Mouse (Mus musculus): ENCODE measurements around the gene Alox12.

- TF ChIP-seq CTCF (IDR thresholded peaks at IDR 0.05; ENCODE audit: low read depth) (no peak), EP300 (IDR thresholded peaks at IDR 0.05; ENCODE audit: low read depth) (no peak)
These were observed 11.3 kb upstream of the Alox12 start for GRCm38 (mm10) chr11:70266405-70266804.
